Mouse (Mus musculus) neural tube, embryonic 13.5 days (tissue): Measurements from ENCODE around the gene Akp3. TPM values are rescaled to one million over a fixed set of nuclear protein-coding genes. Genes with fewer than 3 reads are reported as not detected.

Experiments
- ATAC-seq: fragments of 200-750 bp; cut with Nextera tagmentation; 2 replicates; pipeline ENCODE4 v1.8.0; 2017; ENCODE audit warnings: low read depth, mild to moderate bottlenecking, moderate TSS enrichment, moderate library complexity
- H3K27ac ChIP-seq: fragments of 300-500 bp; sonication (generic); replicated peaks from 2 replicates; pipeline ENCODE4 v1.5.1; 2015; ENCODE audit warnings: moderate library complexity, mild to moderate bottlenecking, inconsistent platforms
- H3K27me3 ChIP-seq: fragments of 300-500 bp; sonication (generic); 2 replicates; pipeline ENCODE4 v1.6.1; 2015; ENCODE audit warnings: mild to moderate bottlenecking, inconsistent platforms
- H3K36me3 ChIP-seq: fragments of 300-500 bp; sonication (generic); 2 replicates; pipeline ENCODE4 v1.6.1; 2015; ENCODE audit warnings: mild to moderate bottlenecking, inconsistent platforms
- H3K4me1 ChIP-seq: fragments of 300-500 bp; sonication (generic); replicated peaks from 2 replicates; pipeline ENCODE4 v1.6.1; 2015; ENCODE audit warnings: inconsistent platforms
- H3K4me2 ChIP-seq: fragments of 300-500 bp; sonication (generic); 2 replicates; pipeline ENCODE4 v1.6.1; 2015; ENCODE audit warnings: inconsistent platforms, mild to moderate bottlenecking, moderate library complexity
- H3K4me3 ChIP-seq: fragments of 300-500 bp; sonication (generic); 2 replicates; pipeline ENCODE4 v1.5.1; 2015; ENCODE audit warnings: mild to moderate bottlenecking, inconsistent platforms
- H3K9ac ChIP-seq: fragments of 300-500 bp; sonication (generic); 2 replicates; pipeline ENCODE4 v1.6.1; 2015; ENCODE audit warnings: moderate library complexity, mild to moderate bottlenecking, inconsistent platforms
- H3K9me3 ChIP-seq: fragments of 300-500 bp; sonication (generic); 2 replicates; pipeline ENCODE4 v1.6.1; 2016; ENCODE audit warnings: inconsistent platforms
- WGBS: fragments of 180-500 bp; shearing (Covaris S2); methylation state at CpG from one replicate; pipeline ENCODE4 v1.1.7; 2015; 5-methylcytosine and 5-hydroxymethylcytosine counted together
- polyA plus RNA-seq: library from polyadenylated mRNA; unstranded; fragments of >200 nt; fragmentation: Nextera tagmentation; extraction: Ambion mirVana; gene quantifications from 2 replicates; pipeline ENCODE4 v1.2.1, GENCODE M21; 2015

The Akp3 gene
- polyA plus RNA-seq, 1 experiment from 2014 or later = not detected

GRCm38 (mm10) chr1:87111719-87112354, 12.9 kb upstream of the Akp3 start:
- no peaks in the 10 kb centered on the region for H3K36me3 ChIP-seq
- no peaks in the 10 kb centered on the region for H3K27me3 ChIP-seq
- no peak for ATAC-seq
- no peak overlapping the region for H3K4me3 ChIP-seq
- no peaks in the 10 kb centered on the region for H3K4me1 ChIP-seq
- no peak overlapping the region for H3K27ac ChIP-seq
- 35% methylated on average over 9 of the region's 9 CpGs for WGBS
- no peak overlapping the region for H3K4me2 ChIP-seq
- no peaks in the 10 kb centered on the region for H3K9me3 ChIP-seq
- no peak overlapping the region for H3K9ac ChIP-seq

- Histone ChIP-seq H3K27me3 (no peaks in the 10 kb centered on the region), H3K4me2 (no peak overlapping the region), H3K4me1 (no peaks in the 10 kb centered on the region), H3K4me3 (no peak overlapping the region), H3K9ac (no peak overlapping the region), H3K9me3 (no peaks in the 10 kb centered on the region), H3K27ac (no peak overlapping the region), H3K36me3 (no peaks in the 10 kb centered on the region)
- WGBS = 69% methylated on average over 1 of the region's 1 CpGs
- ATAC-seq = no peak
Measured at GRCm38 (mm10) chr1:87114784-87115183, 10.0 kb upstream of the Akp3 start.

- no peak overlapping the region for H3K9ac ChIP-seq
Measured at GRCm38 (mm10) chr1:87127206-87128030, 2.6 kb downstream of the Akp3 start.

GRCm38 (mm10) chr1:87131803-87132202, 7.0 kb downstream of the Akp3 start:
- H3K4me3 ChIP-seq = no peak overlapping the region
- peaks cover 7% of the 10 kb centered on the region for H3K4me1 ChIP-seq
- no peaks in the 10 kb centered on the region for H3K36me3 ChIP-seq
- no peak overlapping the region for H3K4me2 ChIP-seq
- H3K27me3 ChIP-seq = peaks cover 25% of the 10 kb centered on the region
- no peak for ATAC-seq
- 90% methylated on average over 4 of the region's 4 CpGs for WGBS
- H3K27ac ChIP-seq = no peak overlapping the region
- no peak overlapping the region for H3K9ac ChIP-seq
- no peaks in the 10 kb centered on the region for H3K9me3 ChIP-seq

More at GRCm38 (mm10) chr1:87127206-87128030, 2.6 kb downstream of the Akp3 start:
- Histone ChIP-seq H3K27ac (no peak overlapping the region), H3K4me1 (peaks cover 7% of the 10 kb centered on the region), H3K4me3 (peak overlapping the region; percentile 15; the same call in 1 of the 2 replicates), H3K4me2 (peak overlapping the region; percentile 41), H3K9me3 (no peaks in the 10 kb centered on the region), H3K27me3 (peaks cover 39% of the 10 kb centered on the region), H3K36me3 (no peaks in the 10 kb centered on the region)
- ATAC-seq = no peak; the same call in 1 of the 2 replicates
- WGBS = 9% methylated on average over 42 of the region's 43 CpGs

- Histone ChIP-seq H3K4me1 (peaks cover 29% of the 10 kb centered on the region), H3K27ac (peak overlapping the region; percentile 57; the same call in 1 of the 2 replicates), H3K27me3 (peaks cover 12% of the 10 kb centered on the region; the same call in 1 of the 2 replicates), H3K36me3 (no peaks in the 10 kb centered on the region), H3K9me3 (no peaks in the 10 kb centered on the region), H3K9ac (no peak overlapping the region), H3K4me2 (no peak overlapping the region), H3K4me3 (no peak overlapping the region)
- peak; percentile 34 for ATAC-seq
- 55% methylated on average over 4 of the region's 4 CpGs for WGBS
Measured at GRCm38 (mm10) chr1:87141550-87141949, 16.8 kb downstream of the Akp3 start.

- Histone ChIP-seq H3K27me3 (peaks cover 12% of the 10 kb centered on the region; the same call in 1 of the 2 replicates), H3K9ac (no peak overlapping the region), H3K4me3 (no peak overlapping the region), H3K27ac (peak overlapping the region; percentile 57), H3K4me2 (no peak overlapping the region), H3K9me3 (no peaks in the 10 kb centered on the region), H3K36me3 (no peaks in the 10 kb centered on the region), H3K4me1 (peaks cover 29% of the 10 kb centered on the region)
- ATAC-seq = peak; percentile 81
- WGBS = 30% methylated on average over 9 of the region's 9 CpGs
Measured at GRCm38 (mm10) chr1:87142456-87142855, 17.7 kb downstream of the Akp3 start.

- ATAC-seq = peak; percentile 10; the same call in 1 of the 2 replicates
- Histone ChIP-seq H3K4me2 (no peak overlapping the region), H3K9me3 (no peaks in the 10 kb centered on the region), H3K27ac (peak overlapping the region; percentile 57; the same call in 1 of the 2 replicates), H3K27me3 (peaks cover 18% of the 10 kb centered on the region; the same call in 1 of the 2 replicates), H3K36me3 (no peaks in the 10 kb centered on the region), H3K4me1 (peaks cover 29% of the 10 kb centered on the region), H3K4me3 (no peak overlapping the region), H3K9ac (no peak overlapping the region)
- 61% methylated on average over 10 of the region's 10 CpGs for WGBS
Measured at GRCm38 (mm10) chr1:87143141-87143540, 18.4 kb downstream of the Akp3 start.

GRCm38 (mm10) chr1:87149422-87149821, 24.6 kb downstream of the Akp3 start:
- H3K9ac ChIP-seq = no peak overlapping the region
- WGBS = 22% methylated on average over 13 of the region's 13 CpGs
- no peak overlapping the region for H3K4me3 ChIP-seq
- no peak overlapping the region for H3K4me2 ChIP-seq
- peaks cover 78% of the 10 kb centered on the region for H3K27me3 ChIP-seq
- ATAC-seq = no peak
- no peak overlapping the region for H3K27ac ChIP-seq
- peaks cover 17% of the 10 kb centered on the region for H3K4me1 ChIP-seq
- no peaks in the 10 kb centered on the region for H3K9me3 ChIP-seq
- H3K36me3 ChIP-seq = no peaks in the 10 kb centered on the region

GRCm38 (mm10) chr1:87151286-87151685, 26.5 kb downstream of the Akp3 start:
- H3K9me3 ChIP-seq = no peaks in the 10 kb centered on the region
- peaks cover 85% of the 10 kb centered on the region for H3K27me3 ChIP-seq
- WGBS = 86% methylated on average over 6 of the region's 6 CpGs

GRCm38 (mm10) chr1:87153776-87154500, 29.2 kb downstream of the Akp3 start:
- Histone ChIP-seq H3K27ac (peak overlapping the region; percentile 23; the same call in 1 of the 2 replicates), H3K36me3 (no peaks in the 10 kb centered on the region), H3K9me3 (no peaks in the 10 kb centered on the region), H3K27me3 (peaks cover 99% of the 10 kb centered on the region), H3K9ac (peak overlapping the region; percentile 71), H3K4me1 (peaks cover 39% of the 10 kb centered on the region), H3K4me3 (peak overlapping the region; percentile 49), H3K4me2 (peak overlapping the region; percentile 62)
- WGBS = under 1% methylated on average over 67 of the region's 72 CpGs
- peak; percentile 49 for ATAC-seq

More at GRCm38 (mm10) chr1:87151286-87151685, 26.5 kb downstream of the Akp3 start:
- ATAC-seq = no peak
- Histone ChIP-seq H3K36me3 (no peaks in the 10 kb centered on the region), H3K4me2 (no peak overlapping the region), H3K4me3 (no peak overlapping the region), H3K9ac (no peak overlapping the region), H3K4me1 (peaks cover 35% of the 10 kb centered on the region), H3K27ac (no peak overlapping the region)

GRCm38 (mm10) chr1:87154501-87155120, 29.8 kb downstream of the Akp3 start:
- 0 out of 2 replicates have a peak, but pooled peaks have one; percentile 9 for ATAC-seq

More at GRCm38 (mm10) chr1:87154501-87155120, 29.8 kb downstream of the Akp3 start:
- Histone ChIP-seq H3K36me3 (no peaks in the 10 kb centered on the region), H3K4me1 (peaks cover 39% of the 10 kb centered on the region), H3K4me3 (peak overlapping the region; percentile 49), H3K27me3 (peaks cover 97% of the 10 kb centered on the region), H3K9ac (peak overlapping the region; percentile 71), H3K27ac (peak overlapping the region; percentile 23; the same call in 1 of the 2 replicates), H3K9me3 (no peaks in the 10 kb centered on the region), H3K4me2 (peak overlapping the region; percentile 62)
- 2% methylated on average over 58 of the region's 58 CpGs for WGBS
